Mouse (Mus musculus) regulatory T cell (primary cell): Measurements from ENCODE around the gene Lrrfip1.

Experiments
- in situ Hi-C: fragments of 300-600 bp; cut with MboI, MseI; formaldehyde crosslinking; loops from one replicate; pipeline ENCODE4 v1.15.1; 2025; ENCODE audit warnings: high pct_unique_total_duplicates

Gene Lrrfip1

DNA sequence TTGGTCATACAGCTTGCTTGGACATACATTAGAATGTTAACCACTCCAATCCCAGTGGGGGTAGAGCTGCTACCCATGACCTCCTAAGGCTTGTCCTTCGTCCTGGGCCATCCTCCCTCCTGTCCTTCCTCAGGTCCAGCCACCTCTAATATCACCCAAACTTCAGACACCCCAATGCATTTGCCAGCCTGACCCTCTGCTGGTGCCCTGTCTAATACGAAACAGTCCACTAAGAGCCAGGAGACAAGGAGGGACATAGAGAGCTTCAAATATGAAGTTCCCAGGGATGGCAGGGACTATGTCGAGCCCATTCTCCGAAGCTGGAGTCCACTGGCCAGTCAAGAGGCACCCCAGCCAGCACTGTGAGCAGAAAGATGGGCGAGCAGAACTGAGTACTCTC, 896 bp upstream of the Lrrfip1 start:
- in situ Hi-C loops, result no loop called here

DNA sequence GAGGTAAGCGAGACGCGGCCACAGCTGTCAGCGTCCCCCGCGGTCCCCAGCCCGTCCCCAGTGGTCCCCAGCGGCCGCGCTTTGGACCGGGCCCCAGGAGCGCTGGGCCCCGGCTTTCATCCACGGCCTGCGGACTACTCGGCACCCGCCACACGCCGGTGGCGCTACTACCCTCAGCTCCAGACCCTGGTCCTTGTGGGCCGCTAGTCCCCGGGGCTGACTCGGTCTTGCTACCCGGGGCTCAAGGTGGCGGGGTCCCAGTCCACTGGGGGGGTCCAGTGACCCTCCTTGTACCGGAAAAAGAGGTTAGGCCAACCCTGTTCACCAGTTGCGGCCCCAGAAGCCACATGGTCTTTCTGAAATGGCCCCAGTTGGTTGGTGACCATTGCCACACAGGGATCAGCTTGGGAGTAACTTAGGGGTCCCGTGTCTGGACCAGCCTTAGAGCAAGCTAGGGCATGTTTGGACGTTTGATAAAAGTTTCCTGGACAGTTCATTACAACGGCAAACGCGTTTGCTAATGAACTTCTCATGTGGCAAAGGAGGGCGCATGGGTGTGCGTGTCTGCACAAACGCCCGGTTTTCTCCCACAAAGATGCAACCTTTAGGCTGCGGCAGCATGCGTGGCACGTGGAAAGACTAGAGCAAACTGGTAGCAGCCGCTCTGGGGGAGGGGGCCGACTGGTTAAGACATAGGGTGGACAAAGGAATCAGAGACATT, 514 bp downstream of the Lrrfip1 start:
- in situ Hi-C loops, result no loop called here

DNA sequence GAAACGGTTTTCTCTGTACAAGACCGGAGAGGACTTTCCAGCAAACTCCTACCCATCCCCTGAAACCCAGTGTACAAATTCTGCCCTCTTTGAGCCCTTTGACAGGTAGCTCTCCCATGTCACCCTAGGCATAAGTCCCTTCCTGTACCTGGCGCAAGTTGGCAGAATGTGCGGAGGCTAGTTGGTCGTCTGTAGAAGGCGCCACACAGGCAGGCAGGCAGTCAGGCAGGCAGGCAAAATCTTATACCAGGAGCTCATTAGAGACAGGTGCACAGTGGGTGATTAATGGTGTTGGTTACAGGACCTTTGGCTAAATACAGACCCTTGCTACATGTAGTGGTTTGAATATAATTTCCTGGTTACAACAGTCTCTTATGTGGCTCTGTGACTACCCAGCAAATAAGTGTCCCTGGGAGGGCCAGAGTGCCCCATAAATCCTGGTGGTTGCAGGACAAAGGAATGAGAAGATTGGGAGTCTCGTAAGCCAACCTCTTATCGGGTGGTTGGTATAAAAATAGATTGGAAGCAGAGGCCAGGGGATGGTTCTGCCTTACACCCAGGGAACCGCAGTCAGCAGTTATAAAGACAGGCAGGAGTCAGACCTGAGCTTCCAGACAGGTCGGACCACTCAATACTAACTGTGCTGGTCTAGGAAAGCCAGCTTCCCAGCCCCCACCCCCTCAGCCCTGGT, 1.5 kb downstream of the Lrrfip1 start:
- in situ Hi-C loops, result no loop called here

DNA sequence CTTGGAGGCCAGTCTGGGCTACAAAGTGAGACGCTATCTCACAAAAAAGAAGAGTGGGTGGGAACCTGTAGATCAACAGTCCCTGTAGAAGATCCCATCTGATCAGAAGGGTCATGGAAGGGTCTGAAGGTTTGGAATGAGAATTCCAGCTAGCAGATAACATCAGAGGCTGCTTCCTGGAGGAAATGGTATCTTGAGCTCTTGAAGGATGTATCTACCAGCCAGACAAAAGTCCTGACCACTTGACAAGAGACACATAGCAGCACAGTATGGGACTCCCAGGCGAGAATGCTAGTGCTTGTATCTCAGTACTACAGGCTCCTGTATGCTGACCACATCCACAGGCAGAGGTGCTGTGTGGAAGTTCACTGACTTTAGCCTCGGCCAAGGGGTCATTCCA, 2.6 kb downstream of the Lrrfip1 start:
- in situ Hi-C loops, result no loop called here

DNA sequence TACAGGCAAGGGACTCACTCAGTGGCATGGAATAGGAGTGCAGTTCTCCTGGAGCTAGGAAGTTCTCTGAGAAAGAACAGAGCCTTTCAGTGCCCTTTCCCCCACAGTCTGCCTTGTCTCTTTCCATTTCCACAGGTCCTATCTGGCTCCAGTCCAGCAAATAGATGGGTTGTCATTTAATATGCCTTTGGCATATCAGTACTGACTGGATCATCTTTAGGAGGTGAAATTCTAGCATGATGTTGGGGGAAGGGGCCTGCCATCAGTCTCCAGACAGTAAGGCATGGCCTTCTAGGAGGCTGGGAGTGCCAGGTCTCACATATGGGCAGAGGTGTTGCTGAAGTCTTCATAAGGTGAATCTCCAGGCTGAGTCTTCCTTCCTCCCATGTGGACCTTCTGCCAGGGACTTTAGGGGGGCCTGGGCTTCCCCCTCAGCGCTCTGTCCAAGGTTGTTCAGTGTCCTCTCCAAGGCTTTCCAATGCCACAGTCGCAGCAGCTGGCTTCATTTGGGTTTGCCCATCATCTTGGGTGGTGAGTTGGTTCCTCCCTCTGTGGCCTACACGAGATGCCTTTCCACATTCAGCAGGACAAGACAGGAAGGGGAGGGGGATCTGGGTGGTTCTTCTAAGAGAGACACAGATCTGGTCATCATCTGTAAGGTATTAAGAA, 3.5 kb downstream of the Lrrfip1 start:
- in situ Hi-C loops, result no loop called here

DNA sequence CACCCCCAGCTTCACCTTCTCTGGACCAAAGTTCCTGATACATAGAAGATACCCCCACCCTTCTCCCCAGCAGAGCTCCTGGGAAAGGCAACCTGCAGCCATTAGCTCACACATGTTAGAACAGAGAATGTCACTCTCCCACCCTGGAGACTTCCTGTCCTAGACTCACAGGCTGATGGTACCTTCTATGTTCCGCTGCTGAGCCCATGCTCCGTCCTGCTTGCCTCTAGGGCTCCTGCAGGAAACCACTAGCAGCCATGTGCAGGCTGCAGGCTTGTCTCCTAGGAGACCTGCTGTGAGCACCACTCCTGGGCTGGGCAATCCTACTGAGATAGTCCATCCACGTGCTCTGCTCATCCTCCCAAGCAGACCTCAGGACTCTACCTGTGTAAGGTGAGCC, 4.1 kb downstream of the Lrrfip1 start:
- in situ Hi-C loops, result no loop called here

DNA sequence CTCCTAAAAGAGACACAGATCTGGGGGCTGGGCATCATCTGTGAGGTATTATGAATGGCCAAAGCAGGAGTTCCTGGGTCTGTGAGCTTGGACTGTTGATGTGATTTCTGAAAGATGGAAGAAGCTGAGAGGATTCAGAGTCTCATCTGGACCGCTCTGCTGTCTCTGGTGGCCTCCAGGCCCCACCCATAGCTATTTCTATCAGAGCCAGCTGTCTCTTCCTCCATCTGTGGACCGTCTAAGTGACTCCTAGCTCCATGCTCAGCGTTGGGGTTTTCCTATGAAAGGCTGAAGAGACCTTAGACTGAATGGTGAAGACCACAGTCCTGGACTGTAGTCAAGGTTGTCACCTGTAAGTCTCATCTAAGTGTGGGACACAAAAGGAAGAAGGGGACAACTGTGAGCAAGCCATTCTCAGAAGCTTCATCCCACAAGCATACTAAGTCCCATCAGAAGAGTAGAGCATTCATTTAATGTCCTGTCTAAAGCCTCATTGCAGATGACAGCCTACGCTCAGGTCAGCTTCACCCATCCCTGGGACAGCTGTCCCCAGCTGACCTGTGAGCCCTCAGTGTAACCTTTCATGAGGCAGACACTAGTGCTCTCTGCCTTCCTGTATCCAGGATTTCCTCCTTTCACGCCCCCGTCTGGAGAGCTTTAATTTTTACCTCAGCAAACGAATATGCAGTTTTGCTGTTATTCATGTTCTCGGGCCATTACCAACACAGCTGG, 5.2 kb downstream of the Lrrfip1 start:
- in situ Hi-C loops, result no loop called here

DNA sequence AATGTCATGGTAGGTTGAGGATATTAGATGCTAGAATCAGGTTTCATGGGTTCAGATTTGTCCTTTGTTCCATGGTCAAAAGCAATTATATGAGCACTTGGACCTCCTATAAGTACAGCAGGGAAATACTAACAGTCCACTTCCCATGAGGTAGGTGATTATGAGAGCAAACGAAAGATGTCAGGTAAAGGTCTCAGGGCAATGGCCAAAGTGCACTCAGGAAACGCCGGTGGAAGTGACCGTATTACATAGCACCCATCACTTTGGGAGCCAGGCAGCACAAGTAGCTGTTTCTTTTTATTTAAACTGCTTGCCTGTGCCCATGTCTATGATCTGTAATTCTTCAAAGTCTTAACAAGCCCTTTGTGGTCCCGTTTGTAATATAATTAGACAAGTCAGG, 7.5 kb downstream of the Lrrfip1 start:
- in situ Hi-C loops, result no loop called here

DNA sequence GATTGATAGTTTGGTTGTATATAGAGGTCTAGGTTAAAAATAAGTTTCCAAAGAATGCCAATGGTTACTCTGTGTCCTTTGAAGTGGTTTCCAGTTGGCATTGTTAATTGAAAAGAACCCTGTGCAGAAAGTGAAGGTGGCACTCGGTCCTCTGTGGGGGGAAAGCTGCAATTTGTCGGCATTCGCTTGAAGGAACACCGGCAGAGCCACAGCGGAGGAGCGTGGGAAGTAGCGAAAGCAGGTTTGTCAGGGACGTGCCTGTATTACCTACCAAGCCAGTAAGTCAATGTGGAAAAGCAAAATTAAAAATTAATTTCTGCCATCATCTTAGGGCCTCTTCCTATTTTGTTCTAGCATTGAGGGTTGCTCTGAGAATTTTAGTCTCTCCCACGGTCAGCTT, 8.2 kb downstream of the Lrrfip1 start:
- in situ Hi-C loops, result no loop called here

DNA sequence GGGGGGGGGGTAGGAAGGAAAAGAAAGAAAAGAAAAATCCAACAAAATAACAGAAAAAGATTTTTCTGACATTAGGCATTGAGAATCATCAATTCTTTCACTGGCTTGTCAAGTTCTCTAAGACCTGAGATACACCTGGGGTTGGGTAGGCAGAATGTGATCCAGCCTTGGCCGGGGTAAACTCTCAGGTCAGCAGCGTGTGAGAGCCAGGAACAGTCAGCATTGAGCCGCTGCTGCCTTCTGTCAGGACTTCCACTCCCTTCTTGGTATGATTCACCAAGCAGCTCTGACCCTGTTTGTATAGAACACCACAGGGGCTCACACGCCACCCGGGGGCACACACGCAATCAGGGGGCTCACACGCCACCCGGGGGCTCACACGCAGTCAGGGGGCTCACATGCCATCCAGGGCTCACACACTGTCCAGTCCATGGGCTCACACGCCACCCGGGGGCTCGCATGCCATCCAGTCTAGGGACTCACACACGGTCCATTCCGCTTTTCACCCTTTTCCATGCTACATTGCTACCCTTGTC, 9.7 kb downstream of the Lrrfip1 start:
- in situ Hi-C loops, result no loop called here

DNA sequence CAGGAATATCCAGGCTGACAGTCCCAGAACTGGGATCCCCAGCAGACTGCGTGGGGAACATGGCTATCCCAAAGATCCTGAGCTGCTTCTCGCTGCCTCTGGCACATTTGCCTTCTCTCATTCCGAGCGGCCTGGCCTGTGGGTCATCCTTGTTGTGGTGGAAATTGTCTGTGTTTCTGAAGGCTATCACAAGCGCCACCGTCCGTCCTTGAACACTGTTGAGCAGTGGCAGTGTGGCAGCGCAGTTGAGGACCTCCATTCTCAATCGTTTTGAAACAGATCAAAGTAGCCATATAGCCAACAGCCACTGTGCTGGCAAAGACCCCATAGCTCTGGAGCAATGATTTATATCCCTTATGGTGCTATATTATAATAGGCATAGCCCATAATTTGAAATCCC, 10.2 kb downstream of the Lrrfip1 start:
- in situ Hi-C loops, result no loop called here

DNA sequence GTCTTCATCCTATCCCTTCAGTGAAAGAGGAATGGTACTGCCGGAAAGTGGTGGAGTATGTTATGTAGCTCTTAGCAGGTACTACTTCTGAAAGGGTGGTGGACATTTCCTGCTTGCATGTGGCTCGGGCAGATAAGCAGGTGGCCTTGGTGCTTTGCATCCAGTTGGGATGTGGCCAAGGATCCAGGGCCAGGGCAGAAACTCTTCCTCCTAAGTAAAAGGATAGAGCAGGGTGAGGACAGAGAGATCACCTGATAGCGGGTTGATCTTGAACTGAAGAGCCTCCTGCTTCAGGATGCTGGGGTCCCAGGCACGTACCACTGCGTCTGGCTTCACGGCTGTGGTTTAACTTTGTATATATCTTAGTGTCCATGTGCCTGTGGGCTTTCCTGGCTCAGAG, 10.7 kb downstream of the Lrrfip1 start:
- in situ Hi-C loops, result no loop called here

DNA sequence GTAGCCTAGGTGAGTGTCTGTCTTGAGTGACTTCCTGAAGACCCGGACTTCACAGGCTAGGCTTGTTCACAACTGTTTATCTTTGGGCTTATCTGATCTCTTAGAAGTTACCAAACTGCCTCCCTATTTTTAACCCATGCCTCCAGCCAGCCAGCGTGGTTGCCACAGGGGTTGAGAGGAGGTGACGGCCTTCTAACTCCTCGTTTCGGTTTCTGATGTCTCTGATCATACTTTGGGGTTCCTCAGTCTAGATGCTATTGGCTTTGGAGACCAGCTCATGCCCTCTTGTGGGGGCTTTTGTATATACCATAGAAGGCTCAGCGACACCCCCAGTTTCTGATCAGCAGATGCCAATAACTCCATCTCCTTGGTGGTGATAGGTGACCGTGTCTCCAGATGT, 11.7 kb downstream of the Lrrfip1 start:
- in situ Hi-C loops, result no loop called here

DNA sequence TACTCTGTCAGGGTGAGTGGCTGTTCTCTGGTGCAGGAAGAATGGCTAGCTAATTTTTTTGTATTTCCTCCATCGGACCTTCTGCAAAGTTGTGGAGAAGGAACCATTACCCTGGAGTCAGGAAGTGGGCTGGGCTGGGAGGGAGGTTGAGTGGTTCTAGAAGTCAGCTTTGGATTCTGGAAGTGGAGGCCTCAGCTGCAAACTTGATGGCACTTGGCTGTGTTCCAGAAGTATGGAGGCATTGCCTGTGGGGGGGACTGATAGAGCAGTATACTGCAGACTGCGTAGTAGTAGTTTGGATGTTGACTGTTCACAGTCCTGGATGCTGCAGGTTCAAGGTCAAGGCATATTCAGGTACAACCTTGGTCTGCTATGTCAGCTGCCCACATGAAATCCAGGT, 12.2 kb downstream of the Lrrfip1 start:
- in situ Hi-C loops, result no loop called here

DNA sequence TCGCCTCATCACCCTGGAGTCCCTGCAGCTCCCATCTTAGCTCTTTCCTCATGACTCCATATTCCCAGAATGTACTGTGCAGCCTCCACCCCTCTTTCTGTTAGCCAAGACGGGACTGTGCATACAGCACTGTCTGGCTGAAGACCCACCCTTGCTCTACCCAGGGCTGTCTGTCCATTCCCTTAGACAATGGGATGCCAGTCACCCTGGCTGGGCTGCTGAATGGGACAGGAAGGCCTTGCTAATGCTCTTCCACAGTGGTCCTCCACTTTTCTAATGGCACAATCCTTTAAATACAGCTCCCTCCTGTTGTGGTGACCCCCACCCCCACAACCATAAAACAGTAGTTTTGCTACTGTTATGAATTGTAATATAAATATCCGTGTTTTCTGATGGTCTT, 12.8 kb downstream of the Lrrfip1 start:
- in situ Hi-C loops, result no loop called here

DNA sequence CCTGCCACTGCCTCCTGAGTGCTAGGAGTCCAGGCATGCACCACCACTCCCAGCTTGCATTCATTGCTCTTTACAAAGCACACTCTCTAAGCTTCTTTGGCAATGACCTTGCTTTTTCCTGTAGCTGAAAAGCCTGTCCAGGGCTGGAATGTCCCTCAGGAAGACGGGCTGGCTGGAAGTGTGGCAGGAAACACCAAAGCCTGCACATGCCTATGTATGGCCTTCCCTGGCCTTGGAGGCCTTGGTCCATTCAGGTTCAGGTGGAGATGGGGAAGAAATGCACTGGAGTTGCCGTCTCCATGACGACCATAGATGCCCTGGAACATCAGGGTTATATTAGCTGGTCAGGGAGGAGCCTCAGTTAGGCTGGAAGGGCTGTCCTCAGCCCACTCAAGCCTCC, 15.3 kb downstream of the Lrrfip1 start:
- in situ Hi-C loops, result no loop called here

DNA sequence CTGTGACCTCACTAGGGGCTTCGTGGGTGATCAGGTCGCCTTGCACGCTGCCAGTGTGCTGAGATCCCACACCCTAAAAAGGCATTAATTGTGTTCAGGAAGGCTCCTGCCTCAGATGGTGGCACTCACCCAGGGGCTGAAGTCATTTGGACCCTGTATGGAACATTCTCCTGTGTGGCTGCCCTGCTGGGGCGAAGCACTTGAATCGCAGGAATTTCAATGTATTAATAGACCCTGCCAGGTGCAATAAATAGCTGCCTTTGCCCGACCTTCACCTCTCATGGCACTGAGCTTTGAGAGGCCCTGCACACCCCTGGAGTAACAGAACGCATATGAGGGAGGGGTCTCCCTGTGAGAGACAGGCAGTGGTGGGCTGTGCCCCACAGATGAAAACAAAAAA, 17.0 kb downstream of the Lrrfip1 start:
- in situ Hi-C loops, result no loop called here

DNA sequence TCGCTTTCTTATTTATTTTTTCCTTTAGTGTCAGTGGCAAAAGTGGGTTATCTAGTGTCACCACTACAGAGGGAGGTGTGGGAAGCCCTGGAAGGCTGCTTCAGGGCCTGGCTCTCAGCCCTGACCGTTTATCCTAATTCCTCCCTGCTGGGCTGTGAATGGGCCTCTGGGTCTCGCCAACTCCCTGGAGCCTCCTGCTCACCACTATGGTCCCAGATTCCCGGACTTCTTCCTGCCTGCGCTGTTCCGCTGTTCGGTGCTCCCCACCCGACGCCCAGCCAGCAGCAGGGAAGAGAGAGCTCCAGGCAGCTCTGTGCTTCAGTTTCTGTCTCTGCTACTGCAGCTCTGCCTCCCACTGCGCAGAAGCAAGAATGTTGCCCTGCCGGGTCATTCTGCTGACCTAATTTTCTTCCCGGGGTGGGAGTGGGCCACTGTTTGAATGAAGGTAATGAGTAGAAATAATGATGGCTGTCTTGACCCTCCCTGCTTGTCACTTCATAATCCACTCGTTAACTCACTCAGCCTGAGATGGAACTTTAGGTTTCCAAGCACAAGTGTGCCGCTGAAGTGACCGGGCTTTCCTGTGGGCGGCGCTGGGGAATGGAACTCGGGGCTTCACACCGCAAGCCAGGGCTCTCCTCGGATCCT, 18.7 kb downstream of the Lrrfip1 start:
- in situ Hi-C loops, result no loop called here

DNA sequence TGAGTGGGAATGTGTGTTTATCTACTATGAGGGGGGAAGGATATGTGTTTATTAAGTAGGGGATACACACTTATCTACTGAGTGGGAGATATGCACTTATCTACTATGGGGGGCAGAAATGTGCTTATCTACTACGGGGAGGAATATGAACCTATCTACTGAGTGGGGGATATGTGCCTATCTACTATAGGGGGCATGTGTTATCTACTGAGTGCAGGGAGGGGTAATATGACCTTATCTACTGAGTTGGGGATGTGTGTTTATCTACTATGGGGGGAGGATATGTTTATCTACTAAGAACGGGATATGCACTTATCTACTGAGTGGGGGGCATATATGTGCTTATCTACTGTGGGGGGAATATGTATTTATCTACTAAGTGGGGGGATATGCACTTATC, 20.8 kb downstream of the Lrrfip1 start:
- in situ Hi-C loops, result no loop called here

DNA sequence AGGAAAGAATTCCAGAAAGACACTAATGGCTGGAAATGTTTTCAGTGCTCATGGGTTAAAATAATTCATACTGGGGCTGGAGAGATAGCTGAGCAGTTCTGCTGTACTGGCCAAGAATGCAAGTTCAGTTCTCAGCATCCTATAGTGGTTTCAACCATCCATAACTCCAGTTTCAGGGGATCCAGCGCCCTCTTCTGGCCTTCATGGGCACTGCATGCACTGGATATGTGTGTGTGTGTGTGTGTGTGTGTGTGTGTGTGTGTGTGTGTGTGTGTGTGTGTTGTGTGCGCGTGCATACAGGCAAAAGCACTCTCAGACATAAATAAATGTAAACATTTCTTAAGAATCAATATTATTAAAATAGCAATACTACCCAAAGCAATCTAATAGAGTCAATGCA, 22.8 kb downstream of the Lrrfip1 start:
- in situ Hi-C loops, result no loop called here

DNA sequence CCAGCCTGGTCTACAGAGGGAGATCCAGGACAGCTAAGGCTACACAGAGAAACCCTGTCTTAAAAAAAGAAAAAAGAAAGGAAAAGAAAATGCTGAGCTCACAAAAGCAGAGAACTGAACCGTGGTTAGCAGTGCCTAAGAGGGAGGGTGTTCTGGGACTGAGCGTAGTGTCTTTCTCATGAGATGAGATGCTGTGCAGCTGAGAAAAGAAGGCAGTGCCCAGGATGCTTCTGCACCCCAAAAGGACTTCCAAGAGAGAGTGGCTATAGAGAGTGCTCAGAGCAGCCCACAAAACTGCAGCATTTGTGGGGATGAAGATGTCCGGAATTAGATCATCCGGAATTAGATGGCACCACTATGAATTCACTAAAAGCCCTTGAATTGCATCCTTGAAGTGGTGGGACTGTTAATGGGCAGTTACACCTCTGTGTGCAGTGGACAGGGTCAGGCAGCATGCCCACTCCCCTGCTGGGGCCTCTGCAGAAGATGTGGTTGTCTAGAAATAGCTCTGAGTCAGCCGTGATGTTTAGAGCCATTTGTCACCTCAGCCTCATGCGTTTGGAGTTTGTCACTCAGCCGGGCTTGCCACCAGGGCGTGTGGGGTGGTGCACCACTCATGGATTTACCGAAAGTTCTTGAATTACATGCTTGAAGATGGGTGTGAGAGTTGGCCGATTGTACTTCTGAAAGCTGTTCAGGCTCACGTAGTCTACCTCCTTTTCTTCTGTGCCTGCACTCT, 23.8 kb downstream of the Lrrfip1 start:
- in situ Hi-C loops, result no loop called here
